Mouse (Mus musculus): ENCODE measurements around the gene Nr2f1. TPM values are rescaled to one million over a fixed set of nuclear protein-coding genes. Genes with fewer than 3 reads are reported as not detected.
A peak's percentile ranks its signal among the peaks of the same experiment; 100 is the strongest.

Gene Nr2f1
- total and polyA plus RNA-seq, 2 experiments = 0.37 to 2.2 TPM

DNA sequence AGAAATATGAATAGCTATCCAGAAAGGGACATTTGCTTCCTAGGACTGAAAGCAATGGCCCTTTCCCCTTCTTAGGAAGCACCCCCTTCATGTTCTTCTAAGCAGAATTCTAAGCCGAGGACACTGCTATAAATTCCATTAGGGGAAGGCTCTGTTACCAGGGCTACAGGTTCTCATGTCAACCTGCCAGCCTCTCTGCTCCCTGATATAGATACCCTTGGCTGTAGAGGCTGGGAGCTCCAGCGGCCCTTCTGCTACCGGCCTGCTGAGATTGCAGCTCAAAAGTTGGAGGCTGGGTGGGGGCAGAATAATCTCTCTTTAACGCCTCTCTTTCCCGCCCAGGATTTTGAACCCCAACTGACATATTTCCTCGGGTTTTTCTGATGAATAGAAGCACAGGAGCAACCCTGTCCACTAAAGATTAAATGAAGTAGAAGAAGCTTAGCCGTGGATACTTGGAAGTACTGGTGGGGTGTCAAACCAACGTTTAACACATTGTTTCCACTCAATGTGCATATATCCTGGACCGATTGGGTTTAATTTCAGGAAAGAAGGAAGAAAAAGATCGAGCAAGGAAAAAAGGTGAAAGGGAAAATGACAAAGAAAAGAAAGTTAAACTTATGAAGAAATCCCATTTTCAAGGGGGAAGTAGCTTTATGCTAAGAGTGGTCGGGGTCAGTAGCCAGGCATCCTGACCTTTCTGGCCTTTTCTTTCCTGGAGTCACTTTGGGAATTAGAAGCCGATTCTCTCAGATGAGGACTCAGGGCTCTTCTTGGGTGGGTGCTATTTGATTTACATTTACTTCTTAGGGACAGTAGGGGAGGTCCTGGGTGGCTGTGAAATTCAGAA lies 8.5 kb upstream of the Nr2f1 start:
- Histone ChIP-seq H3K36me3 (ENCODE audit: control insufficient read depth, insufficient read depth, low read length) (no peaks in the 10 kb centered on the region), H3K9ac (ENCODE audit: low read depth, low read length) (no peak overlapping the region), H3K79me2 (ENCODE audit: control insufficient read depth, insufficient read depth, low read length) (no peaks in the 10 kb centered on the region), H3K27me3 (ENCODE audit: control insufficient read depth, insufficient read depth, low read length) (peaks cover 19% of the 10 kb centered on the region), H3K4me3 (ENCODE audit: insufficient read depth, low read depth, low read length) (no peak overlapping the region), H3K27ac (replicated peaks; ENCODE audit: insufficient read depth, low read depth, low read length) (no peak overlapping the region), H3K4me1 (ENCODE audit: control insufficient read depth, insufficient read depth, low read length) (no peaks in the 10 kb centered on the region)
- no peak for TF ChIP-seq POLR2A (IDR thresholded peaks at IDR 0.05; ENCODE audit: extremely low read depth, insufficient read depth, low read length)
- no peak for TF ChIP-seq CTCF (IDR thresholded peaks at IDR 0.05; ENCODE audit: low read depth, low read length)
- WGBS = 15% methylated on average over 12 of the region's 12 CpGs
- DNase-seq (ENCODE audit: extremely low read depth, low read depth, low spot score) = no peak

DNA sequence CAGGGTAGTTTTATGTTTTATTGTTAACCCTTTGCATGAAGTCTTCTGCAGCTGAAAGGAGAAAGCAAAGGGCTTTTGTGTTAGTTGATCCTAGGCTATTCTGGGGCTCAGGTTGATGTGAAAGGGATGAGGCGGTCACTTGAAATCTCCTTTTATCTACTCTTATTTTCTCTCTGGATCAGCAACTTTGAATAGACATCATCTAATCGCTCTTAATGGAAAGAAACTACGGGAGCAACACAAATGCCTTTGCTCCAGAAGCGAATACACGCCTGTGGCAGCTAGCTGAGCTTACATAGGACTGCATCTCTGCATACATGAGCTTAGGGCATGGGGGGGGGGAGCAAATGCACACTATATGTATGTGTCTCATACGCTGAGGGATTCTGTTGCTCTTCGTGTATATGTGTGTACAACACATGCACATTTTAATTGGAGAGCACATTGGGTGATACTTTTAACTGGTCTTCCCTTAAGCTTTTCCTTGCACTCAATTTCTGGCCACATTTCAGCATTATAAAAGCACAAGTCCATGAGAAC lies 7.4 kb upstream of the Nr2f1 start:
- TF ChIP-seq CTCF (IDR thresholded peaks at IDR 0.05; ENCODE audit: low read depth, low read length) = no peak
- TF ChIP-seq POLR2A (IDR thresholded peaks at IDR 0.05; ENCODE audit: extremely low read depth, insufficient read depth, low read length) = no peak
- Histone ChIP-seq H3K27ac (replicated peaks; ENCODE audit: insufficient read depth, low read depth, low read length) (no peak overlapping the region), H3K79me2 (ENCODE audit: control insufficient read depth, insufficient read depth, low read length) (no peaks in the 10 kb centered on the region), H3K4me1 (ENCODE audit: control insufficient read depth, insufficient read depth, low read length) (no peaks in the 10 kb centered on the region), H3K36me3 (ENCODE audit: control insufficient read depth, insufficient read depth, low read length) (no peaks in the 10 kb centered on the region), H3K4me3 (ENCODE audit: insufficient read depth, low read depth, low read length) (no peak overlapping the region), H3K9ac (ENCODE audit: low read depth, low read length) (no peak overlapping the region), H3K27me3 (ENCODE audit: control insufficient read depth, insufficient read depth, low read length) (peaks cover 20% of the 10 kb centered on the region)
- no peak for DNase-seq (ENCODE audit: extremely low read depth, low read depth, low spot score)
- WGBS = 45% methylated on average over 7 of the region's 7 CpGs

DNA sequence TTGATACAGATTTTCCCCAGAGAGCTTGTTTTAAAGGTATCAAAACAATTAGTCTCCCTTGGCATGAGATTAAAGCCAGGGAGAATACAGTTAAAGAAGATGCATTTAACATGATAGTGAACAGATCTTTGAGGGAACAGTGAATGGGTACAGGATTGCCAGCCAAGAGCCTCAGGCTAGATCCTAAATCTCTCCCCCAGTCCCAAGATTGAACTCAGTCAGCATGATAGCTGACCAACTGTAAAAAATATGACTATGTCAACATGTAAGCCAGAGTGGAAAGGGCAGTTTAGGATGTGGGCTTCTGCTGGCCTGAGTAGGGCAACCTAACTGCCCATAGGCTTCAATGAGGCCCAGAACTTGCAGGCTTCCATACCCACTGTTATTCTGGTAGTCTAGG lies 5.9 kb upstream of the Nr2f1 start:
- no peak overlapping the region for H3K9ac ChIP-seq (ENCODE audit: low read depth, low read length)
- H3K79me2 ChIP-seq (ENCODE audit: control insufficient read depth, insufficient read depth, low read length) = no peaks in the 10 kb centered on the region
- H3K4me3 ChIP-seq (ENCODE audit: insufficient read depth, low read depth, low read length) = no peak overlapping the region
- no peak overlapping the region for H3K27ac ChIP-seq (replicated peaks; ENCODE audit: insufficient read depth, low read depth, low read length)
- DNase-seq (ENCODE audit: extremely low read depth, low read depth, low spot score) = no peak
- no peaks in the 10 kb centered on the region for H3K4me1 ChIP-seq (ENCODE audit: control insufficient read depth, insufficient read depth, low read length)
- TF ChIP-seq POLR2A (IDR thresholded peaks at IDR 0.05; ENCODE audit: extremely low read depth, insufficient read depth, low read length) = no peak
- TF ChIP-seq CTCF (IDR thresholded peaks at IDR 0.05; ENCODE audit: low read depth, low read length) = no peak
- H3K27me3 ChIP-seq (ENCODE audit: control insufficient read depth, insufficient read depth, low read length) = peaks cover 11% of the 10 kb centered on the region
- H3K36me3 ChIP-seq (ENCODE audit: control insufficient read depth, insufficient read depth, low read length) = no peaks in the 10 kb centered on the region

GRCm38 (mm10) chr13:78203348-78204061 lies 3.9 kb upstream of the Nr2f1 start:
- Histone ChIP-seq H3K4me3 (ENCODE audit: insufficient read depth, low read depth, low read length) (peak overlapping the region; percentile 79), H3K27ac (replicated peaks; ENCODE audit: insufficient read depth, low read depth, low read length) (peak overlapping the region; percentile 65), H3K79me2 (ENCODE audit: control insufficient read depth, insufficient read depth, low read length) (no peaks in the 10 kb centered on the region), H3K27me3 (ENCODE audit: control insufficient read depth, insufficient read depth, low read length) (peaks cover 15% of the 10 kb centered on the region), H3K9ac (ENCODE audit: low read depth, low read length) (peak overlapping the region; percentile 44), H3K36me3 (ENCODE audit: control insufficient read depth, insufficient read depth, low read length) (no peaks in the 10 kb centered on the region), H3K4me1 (ENCODE audit: control insufficient read depth, insufficient read depth, low read length) (no peaks in the 10 kb centered on the region)
- WGBS = 2% methylated on average over 37 of the region's 37 CpGs
- TF ChIP-seq POLR2A (IDR thresholded peaks at IDR 0.05; ENCODE audit: extremely low read depth, insufficient read depth, low read length) (no peak), CTCF (IDR thresholded peaks at IDR 0.05; ENCODE audit: low read depth, low read length) (no peak)
- no peak for DNase-seq (ENCODE audit: extremely low read depth, low read depth, low spot score)

DNA sequence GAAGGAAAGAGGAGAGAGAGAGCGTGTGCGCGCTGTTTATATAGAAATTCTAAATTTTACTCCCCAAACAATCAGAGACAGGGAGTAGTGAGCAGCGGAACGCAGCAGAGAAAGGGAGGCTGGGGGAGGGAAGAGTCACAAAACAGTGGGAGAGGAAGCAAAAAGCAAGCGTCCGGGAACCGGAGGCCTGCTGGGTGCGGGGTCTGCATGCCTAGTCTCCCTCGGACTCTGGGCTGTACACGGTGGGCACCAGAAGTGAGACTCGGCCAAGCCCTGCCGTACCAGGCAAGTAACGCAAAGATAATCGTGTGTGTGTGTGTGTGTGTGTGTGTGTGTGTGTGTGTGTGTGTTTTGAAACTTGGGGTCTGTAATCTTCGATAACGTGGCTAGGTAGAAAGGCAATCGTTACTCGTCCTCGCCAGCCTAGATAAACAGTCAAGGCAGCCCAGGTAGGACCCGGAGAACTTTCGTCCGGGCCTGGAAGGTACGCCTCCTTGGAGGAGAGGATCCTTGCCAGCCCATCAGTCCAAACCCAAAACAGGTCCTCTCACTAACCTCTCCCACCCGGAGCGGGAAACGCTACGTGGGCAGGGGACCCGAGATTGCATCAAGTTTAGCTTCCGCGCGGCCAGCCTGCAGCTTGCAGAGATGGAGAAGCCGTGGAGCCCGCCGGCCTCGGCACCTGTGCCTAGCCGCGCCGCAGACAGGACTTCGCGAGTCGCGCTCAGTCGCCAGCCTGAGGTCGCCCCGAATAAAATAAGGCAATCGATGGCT lies 3.2 kb upstream of the Nr2f1 start:
- no peak for DNase-seq (ENCODE audit: extremely low read depth, low read depth, low spot score)
- peak overlapping the region; percentile 44 for H3K9ac ChIP-seq (ENCODE audit: low read depth, low read length)
- no peak for TF ChIP-seq POLR2A (IDR thresholded peaks at IDR 0.05; ENCODE audit: extremely low read depth, insufficient read depth, low read length)
- no peak for TF ChIP-seq CTCF (IDR thresholded peaks at IDR 0.05; ENCODE audit: low read depth, low read length)
- peaks cover 19% of the 10 kb centered on the region for H3K27me3 ChIP-seq (ENCODE audit: control insufficient read depth, insufficient read depth, low read length)
- peak overlapping the region; percentile 39 for H3K27ac ChIP-seq (replicated peaks; ENCODE audit: insufficient read depth, low read depth, low read length)
- H3K4me1 ChIP-seq (ENCODE audit: control insufficient read depth, insufficient read depth, low read length) = no peaks in the 10 kb centered on the region
- peak overlapping the region; percentile 79 for H3K4me3 ChIP-seq (ENCODE audit: insufficient read depth, low read depth, low read length)
- no peaks in the 10 kb centered on the region for H3K36me3 ChIP-seq (ENCODE audit: control insufficient read depth, insufficient read depth, low read length)
- no peaks in the 10 kb centered on the region for H3K79me2 ChIP-seq (ENCODE audit: control insufficient read depth, insufficient read depth, low read length)
- WGBS = 5% methylated on average over 47 of the region's 47 CpGs
